Mouse (Mus musculus): Measurements from ENCODE around the gene AC161166.1.
"Not testable (repeated sequence)": the region's sequence is repeated elsewhere in the genome, so short reads cannot be mapped to it uniquely, and the experiment has no call there.

Gene AC161166.1

GRCm38 (mm10) chr7:24525686-24526420, 13.6 kb upstream of the AC161166.1 start:
- DNase-seq: peak; percentile 85

DNA sequence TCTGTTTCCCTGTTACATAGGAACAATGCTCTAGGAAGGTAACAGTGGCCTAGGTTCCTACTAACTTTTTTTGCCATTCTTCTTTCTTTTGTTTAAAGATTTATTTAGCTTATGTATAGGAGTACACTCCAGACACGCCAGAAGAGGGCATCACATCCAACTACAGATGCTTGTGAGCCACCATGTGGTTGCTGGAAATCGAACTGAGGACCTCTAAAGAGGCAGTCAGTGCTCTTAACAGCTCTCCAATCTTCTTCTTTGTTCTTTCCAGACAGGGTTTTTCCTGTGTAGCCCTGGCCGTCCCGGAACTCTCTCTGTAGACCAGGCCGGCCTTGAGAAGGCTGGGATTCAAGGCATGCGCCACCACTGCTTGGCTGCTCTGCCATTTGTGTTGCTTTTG, 12.7 kb upstream of the AC161166.1 start:
- no peak for DNase-seq

DNA sequence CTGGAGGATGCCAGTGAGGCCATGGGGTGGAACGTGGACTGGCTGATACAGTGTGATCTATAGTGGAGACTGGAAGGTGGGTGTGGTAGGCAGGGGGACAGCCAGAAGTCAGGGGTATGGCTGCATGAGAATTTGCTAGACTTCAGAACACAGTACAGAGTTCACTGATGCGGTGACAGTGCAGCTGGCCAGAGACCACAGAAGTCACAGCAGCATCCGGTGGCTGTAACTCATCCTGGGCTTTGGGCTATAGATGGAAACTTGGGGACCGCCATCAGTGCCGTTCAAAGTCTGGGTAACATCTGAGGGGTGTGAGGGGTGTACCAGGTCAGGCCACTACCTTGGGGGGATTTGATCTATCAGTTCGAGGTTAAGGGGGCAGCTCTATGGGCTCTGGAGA, 11.5 kb upstream of the AC161166.1 start:
- DNase-seq: no peak

- DNase-seq: no peak
Measured at GRCm38 (mm10) chr7:24522805-24523204, 10.6 kb upstream of the AC161166.1 start.

DNA sequence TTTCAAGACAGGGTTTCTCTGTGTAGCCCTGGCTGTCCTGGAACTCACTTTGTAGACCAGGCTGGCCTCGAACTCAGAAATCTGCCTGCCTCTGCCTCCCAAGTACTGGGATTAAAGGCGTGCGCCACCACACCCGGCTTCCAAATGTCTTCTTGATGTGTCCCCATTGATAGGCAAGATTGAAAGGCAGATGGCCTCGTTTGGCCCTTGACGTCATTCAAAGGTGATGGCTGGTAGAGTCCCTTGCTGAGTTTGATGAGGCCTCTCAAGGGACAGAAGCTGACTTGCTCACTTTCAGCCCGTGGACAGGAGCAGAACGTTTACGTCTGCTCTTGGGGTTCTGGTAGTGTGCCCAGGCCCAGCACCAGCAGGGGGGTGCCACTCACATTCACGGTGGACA, 7.8 kb upstream of the AC161166.1 start:
- DNase-seq: not testable (repeated sequence)

GRCm38 (mm10) chr7:24519130-24519529, 6.9 kb upstream of the AC161166.1 start:
- DNase-seq: no peak

GRCm38 (mm10) chr7:24517654-24518053, 5.4 kb upstream of the AC161166.1 start:
- no peak for DNase-seq

- DNase-seq: no peak
Measured at GRCm38 (mm10) chr7:24517077-24517476, 4.8 kb upstream of the AC161166.1 start.

GRCm38 (mm10) chr7:24516319-24516718, 4.1 kb upstream of the AC161166.1 start:
- not testable (repeated sequence) for DNase-seq

DNA sequence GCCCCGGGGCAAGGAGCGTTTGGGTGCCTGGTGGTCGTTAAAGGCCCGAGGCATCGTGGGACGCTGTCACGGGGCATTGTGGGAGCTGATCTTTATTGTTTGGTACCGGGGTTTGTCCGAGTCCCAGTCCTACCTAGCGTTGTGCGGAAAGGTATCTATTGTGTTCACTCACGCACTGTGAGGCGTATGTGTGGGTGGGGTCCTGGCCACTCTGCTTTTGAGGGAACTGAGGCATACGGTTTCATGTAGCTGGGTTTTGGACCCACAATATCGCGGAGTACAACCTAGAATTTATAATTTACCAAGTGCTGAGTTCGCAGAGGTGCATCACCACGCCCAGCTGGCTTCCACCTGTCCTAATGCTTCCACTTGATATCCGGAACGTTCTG, 4.5 kb downstream of the AC161166.1 start:
- DNase-seq: no peak

GRCm38 (mm10) chr7:24506838-24507725, 5.2 kb downstream of the AC161166.1 start, which contains the start of gene Zfp428:
TSS of gene Zfp428 (plus strand) at chr7:24507006.
- peak; percentile 89 for DNase-seq

DNA sequence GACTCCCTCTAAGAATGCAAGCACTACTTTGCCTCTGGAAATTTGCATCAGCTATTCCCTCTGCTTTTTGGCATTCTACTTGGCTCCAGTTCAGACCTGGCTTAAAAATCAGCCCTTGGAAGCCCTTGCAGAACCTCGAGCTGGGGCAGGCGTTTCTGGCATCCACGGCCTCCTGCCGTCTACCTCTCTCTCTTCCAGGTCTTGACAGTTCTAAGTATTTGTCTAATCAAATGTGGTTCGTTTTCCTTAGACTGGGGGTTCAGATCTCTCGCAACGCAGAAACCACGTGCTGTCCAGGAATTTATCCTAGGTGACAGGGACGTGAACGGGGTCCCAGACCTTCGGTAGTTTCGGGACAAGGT, 5.8 kb downstream of the AC161166.1 start:
- DNase-seq: no peak

DNA sequence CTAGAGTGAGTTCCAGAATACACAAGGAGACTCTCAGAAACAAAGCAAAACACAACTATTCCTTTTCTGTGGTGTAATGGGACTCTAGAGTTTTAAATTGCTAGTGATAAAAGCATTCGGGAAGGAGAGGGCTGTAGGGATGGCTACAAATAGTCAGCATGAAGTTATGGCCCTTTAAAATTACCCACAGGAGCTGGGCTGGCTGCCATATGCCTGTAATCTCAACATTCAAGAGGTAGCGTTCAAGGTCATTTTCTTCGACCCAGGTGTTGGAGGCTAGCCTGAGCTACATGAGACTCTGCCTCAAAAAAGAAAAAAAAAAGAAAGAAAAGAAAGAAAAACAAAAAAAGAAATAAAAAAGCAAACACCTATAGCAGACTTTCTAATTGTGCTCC, 6.2 kb downstream of the AC161166.1 start:
- peak; percentile 74 for DNase-seq

GRCm38 (mm10) chr7:24505447-24506064, 6.7 kb downstream of the AC161166.1 start:
- DNase-seq: no peak

DNA sequence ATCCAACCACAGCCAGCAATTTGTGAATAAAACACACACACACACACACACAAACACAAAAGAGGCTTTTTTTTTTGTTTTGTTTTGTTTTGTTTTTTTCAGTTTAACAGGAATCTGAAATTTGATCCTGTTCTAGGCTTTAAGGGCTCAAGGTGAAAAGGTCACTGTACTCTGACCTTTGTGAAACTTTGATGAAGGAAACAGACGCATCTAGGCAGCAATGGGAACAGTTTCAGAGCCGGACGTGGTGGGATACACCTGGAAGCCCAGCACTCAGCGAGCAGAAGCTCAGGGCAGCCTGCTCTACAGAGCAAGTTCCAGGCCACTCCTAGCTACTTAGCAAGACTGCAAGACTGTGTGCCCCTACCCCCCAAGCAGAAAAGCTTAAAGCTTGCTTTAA, 7.4 kb downstream of the AC161166.1 start:
- DNase-seq: no peak

GRCm38 (mm10) chr7:24504004-24504403, 8.3 kb downstream of the AC161166.1 start:
- DNase-seq: no peak

GRCm38 (mm10) chr7:24501492-24501891, 10.8 kb downstream of the AC161166.1 start:
- DNase-seq: peak; percentile 59

DNA sequence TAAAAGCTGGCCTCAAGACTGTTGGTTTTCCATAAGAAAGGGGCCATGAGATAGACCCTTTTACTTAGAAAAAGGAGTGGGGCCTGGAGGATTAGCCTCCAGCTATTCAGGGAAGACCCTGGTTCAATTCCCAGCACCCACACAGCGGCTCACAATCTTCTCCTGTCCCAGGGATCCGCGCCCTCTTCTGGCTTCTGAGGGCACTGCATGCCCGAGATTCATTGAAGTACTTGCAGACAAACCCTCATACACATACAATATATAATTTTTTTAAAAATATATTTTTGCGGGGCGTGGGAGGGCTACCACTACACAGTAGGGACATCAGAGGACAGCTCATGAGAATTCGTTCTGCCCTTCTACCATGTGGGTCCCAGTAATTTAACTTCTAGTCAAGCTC, 11.3 kb downstream of the AC161166.1 start:
- DNase-seq: peak; percentile 60

DNA sequence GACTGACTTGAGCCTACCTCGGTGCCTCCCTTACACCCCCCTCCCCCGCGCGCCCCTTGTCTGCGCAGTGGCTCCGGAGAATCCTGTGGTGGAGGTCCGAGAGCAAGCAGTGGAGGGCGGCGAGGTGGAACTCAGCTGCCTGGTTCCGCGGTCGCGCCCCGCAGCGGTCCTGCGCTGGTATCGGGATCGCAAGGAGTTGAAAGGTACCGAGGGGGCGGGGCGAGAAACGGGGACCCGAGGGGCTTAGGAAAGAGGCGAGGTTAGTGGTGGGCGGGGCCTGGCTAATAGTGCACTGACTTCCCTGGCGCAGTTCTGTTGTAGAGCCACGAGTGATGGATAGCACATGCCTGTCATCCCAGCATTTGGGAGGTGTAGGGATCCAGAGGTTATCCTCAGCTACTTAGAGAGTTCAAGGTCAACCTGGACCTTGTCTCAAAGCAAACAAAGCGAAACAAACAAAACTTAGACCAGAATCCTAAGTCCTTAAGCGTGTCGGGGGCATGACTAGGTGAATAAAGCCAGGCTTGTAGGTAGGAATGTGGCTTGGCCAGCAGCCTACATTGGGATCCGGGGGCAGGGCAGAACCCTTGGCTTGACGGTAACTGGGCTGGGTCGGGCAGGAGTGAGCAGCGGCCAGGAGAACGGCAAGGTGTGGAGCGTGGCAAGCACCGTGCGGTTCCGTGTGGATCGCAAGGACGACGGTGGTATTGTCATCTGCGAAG, 12.2 kb downstream of the AC161166.1 start:
- no peak for DNase-seq

GRCm38 (mm10) chr7:24488303-24488702, 24.0 kb downstream of the AC161166.1 start:
- peak; percentile 67 for DNase-seq

DNA sequence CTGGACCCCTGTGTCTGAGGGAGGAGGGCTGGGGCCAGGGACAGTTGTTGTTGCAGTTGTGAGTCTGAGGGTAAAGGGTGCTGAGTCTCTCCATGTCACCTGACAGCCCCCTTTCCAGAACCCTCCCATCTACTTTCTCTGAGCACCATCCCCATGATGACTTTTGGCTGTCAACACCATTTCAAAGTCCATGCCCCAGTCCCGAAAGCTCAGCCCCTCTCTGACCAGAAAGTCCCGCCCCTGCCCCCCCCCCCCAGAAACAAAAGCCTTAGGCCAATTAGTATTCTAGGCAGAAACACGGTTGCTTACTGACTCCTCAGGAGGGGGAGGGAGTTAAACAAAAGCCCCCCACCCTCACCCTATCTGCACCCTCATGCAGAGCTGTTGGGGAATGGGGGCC, 24.9 kb downstream of the AC161166.1 start:
- DNase-seq: peak; percentile 37

DNA sequence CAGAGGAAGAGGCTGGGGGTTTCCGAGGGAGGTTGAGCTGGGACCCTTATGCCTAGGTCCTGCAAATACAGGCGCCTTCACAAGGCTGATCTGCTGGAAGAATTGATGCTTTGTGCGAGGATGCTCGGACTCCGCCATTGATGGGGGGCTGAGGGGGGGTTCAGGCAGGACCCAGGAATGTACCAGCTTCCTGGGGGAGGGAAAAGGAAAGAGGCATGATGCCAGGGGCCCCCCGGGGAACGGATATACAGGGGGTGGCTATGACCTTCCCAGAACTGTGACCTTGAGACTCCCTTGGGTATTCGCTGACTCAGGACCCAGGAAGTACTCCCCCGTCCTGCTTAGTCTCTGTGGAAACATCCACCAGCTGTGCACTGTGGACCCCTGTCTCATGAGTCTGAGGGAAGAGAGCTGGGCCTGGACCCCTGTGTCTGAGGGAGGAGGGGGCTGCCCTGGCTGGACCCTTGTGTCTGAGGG, 25.6 kb downstream of the AC161166.1 start:
- peak; percentile 49 for DNase-seq

DNA sequence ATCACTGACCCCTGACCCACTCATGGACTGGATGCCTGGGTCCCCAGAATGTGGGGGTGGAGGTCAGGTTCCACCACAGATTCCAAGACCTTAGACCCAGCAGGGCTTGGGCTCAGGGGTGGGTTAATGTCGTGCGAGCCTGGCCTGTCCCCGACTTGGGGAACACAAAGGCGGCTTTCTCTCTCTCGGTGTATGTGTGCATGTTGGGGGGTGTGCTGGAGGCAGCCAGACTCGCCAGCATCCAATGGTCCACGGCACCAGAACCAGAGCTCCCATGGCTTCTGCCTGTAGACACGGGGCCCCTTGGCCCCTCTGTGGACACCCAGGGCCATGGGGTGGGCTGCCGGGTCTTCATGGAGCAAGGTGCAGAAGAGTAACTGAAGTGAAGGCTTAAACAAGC, 26.8 kb downstream of the AC161166.1 start:
- no peak for DNase-seq
